Mouse (Mus musculus) C2C12 (cell line): ENCODE measurements around the gene Gchfr. TPM values are rescaled to one million over a fixed set of nuclear protein-coding genes. Genes with fewer than 3 reads are reported as not detected.

ENCODE experiments used
- H3K27me3 ChIP-seq: one replicate; pipeline ENCODE4 v1.6.1; 2011; ENCODE audit not compliant: control insufficient read depth, insufficient read depth, insufficient read length
- H3K36me3 ChIP-seq: one replicate; pipeline ENCODE4 v1.6.1; 2011; ENCODE audit not compliant: control insufficient read depth, insufficient read depth
- H3K4me3 ChIP-seq: one replicate; pipeline ENCODE4 v1.5.1; 2011; ENCODE audit warnings: mild to moderate bottlenecking, control low read depth; ENCODE audit not compliant: poor library complexity, insufficient read depth, severe bottlenecking
- H3K79me2 ChIP-seq: one replicate; pipeline ENCODE4 v1.6.1; 2011; ENCODE audit not compliant: control insufficient read depth, insufficient read depth
- H3K79me3 ChIP-seq: one replicate; pipeline ENCODE4 v1.6.1; 2011; ENCODE audit warnings: low read depth, control low read depth
- H3ac ChIP-seq: one replicate; pipeline ENCODE3; 2011; ENCODE audit warnings: low read depth; ENCODE audit not compliant: control insufficient read depth, insufficient read length
- CEBPB ChIP-seq: IDR thresholded peaks from one replicate; pipeline ENCODE4 v1.6.1; 2011; ENCODE audit warnings: low read depth, mild to moderate bottlenecking, control low read depth, moderate library complexity
- CTCF ChIP-seq: IDR thresholded peaks from one replicate; pipeline ENCODE4 v1.5.1; 2011; ENCODE audit not compliant: control insufficient read depth, insufficient read depth, insufficient read length
- FOSL1 ChIP-seq: IDR thresholded peaks from one replicate; pipeline ENCODE4 v1.8.0; 2011; ENCODE audit warnings: mild to moderate bottlenecking, low read length; ENCODE audit not compliant: poor library complexity, insufficient read depth, severe bottlenecking
- MAX ChIP-seq: IDR thresholded peaks from one replicate; pipeline ENCODE4 v1.6.1; 2011; ENCODE audit warnings: mild to moderate bottlenecking, control low read depth
- MYOD1 ChIP-seq: IDR thresholded peaks from one replicate; pipeline ENCODE4 v1.6.1; 2011; ENCODE audit warnings: low read depth; ENCODE audit not compliant: control insufficient read depth, insufficient read length
- MYOG ChIP-seq: IDR thresholded peaks from one replicate; pipeline ENCODE4 v1.6.1; 2011; ENCODE audit not compliant: control insufficient read depth, insufficient read length; ENCODE audit errors: extremely low read depth
- USF1 ChIP-seq: IDR thresholded peaks from one replicate; pipeline ENCODE4 v1.6.1; 2011; ENCODE audit warnings: low read depth, mild to moderate bottlenecking, control low read depth, moderate library complexity
- polyA plus RNA-seq: library from polyadenylated mRNA; unstranded; fragments of >200 nt; fragmentation: generic; extraction: Trizol; gene quantifications from one replicate; pipeline ENCODE4 v1.2.1, GENCODE M21; 2012; ENCODE audit warnings: missing spikeins

Gchfr gene
- polyA plus RNA-seq, 1 experiment: 80.5 TPM

- TF ChIP-seq MYOG: no peak
- TF ChIP-seq CTCF: no peak
- no peak for TF ChIP-seq MAX
- TF ChIP-seq CEBPB: no peak
- TF ChIP-seq USF1: no peak
- TF ChIP-seq FOSL1: no peak
- TF ChIP-seq MYOD1: no peak
- peaks cover 11% of the 10 kb centered on the region for H3K36me3 ChIP-seq
- no peaks in the 10 kb centered on the region for H3K27me3 ChIP-seq
- peaks cover 9% of the 10 kb centered on the region for H3K79me3 ChIP-seq
- H3K79me2 ChIP-seq: peaks cover 28% of the 10 kb centered on the region
- H3ac ChIP-seq: peak overlapping the region; percentile 6
- H3K4me3 ChIP-seq: peak overlapping the region; percentile 31
Observed at GRCm38 (mm10) chr2:119175614-119176013, 8.0 kb downstream of the Gchfr start.

- Histone ChIP-seq H3K4me3 (peak overlapping the region; percentile 2), H3K36me3 (peaks cover 11% of the 10 kb centered on the region), H3K79me3 (peaks cover 9% of the 10 kb centered on the region), H3ac (no peak overlapping the region), H3K79me2 (peaks cover 28% of the 10 kb centered on the region), H3K27me3 (no peaks in the 10 kb centered on the region)
- TF ChIP-seq CTCF: no peak
- no peak for TF ChIP-seq MYOG
- TF ChIP-seq FOSL1: no peak
- TF ChIP-seq CEBPB: no peak
- no peak for TF ChIP-seq MYOD1
- no peak for TF ChIP-seq MAX
- no peak for TF ChIP-seq USF1
Observed at GRCm38 (mm10) chr2:119176761-119177160, 9.2 kb downstream of the Gchfr start.

- no peak for TF ChIP-seq FOSL1
- TF ChIP-seq MYOD1: no peak
- H3K27me3 ChIP-seq: no peaks in the 10 kb centered on the region
- peaks cover 9% of the 10 kb centered on the region for H3K79me3 ChIP-seq
- no peak overlapping the region for H3K4me3 ChIP-seq
- peaks cover 28% of the 10 kb centered on the region for H3K79me2 ChIP-seq
- no peak overlapping the region for H3ac ChIP-seq
- peaks cover 11% of the 10 kb centered on the region for H3K36me3 ChIP-seq
Observed at GRCm38 (mm10) chr2:119177384-119177939, 9.9 kb downstream of the Gchfr start.

GRCm38 (mm10) chr2:119182914-119183313, 15.3 kb downstream of the Gchfr start:
- no peaks in the 10 kb centered on the region for H3K79me3 ChIP-seq
- no peaks in the 10 kb centered on the region for H3K27me3 ChIP-seq
- peaks cover 10% of the 10 kb centered on the region for H3K36me3 ChIP-seq
- H3K4me3 ChIP-seq: no peak overlapping the region
- TF ChIP-seq MAX: no peak
- no peak for TF ChIP-seq MYOD1
- TF ChIP-seq CTCF: no peak
- no peak for TF ChIP-seq MYOG
- no peak for TF ChIP-seq USF1
- TF ChIP-seq FOSL1: no peak
- TF ChIP-seq CEBPB: no peak
- peaks cover 8% of the 10 kb centered on the region for H3K79me2 ChIP-seq
- no peak overlapping the region for H3ac ChIP-seq

GRCm38 (mm10) chr2:119189029-119189710, 21.6 kb downstream of the Gchfr start:
- no peak for TF ChIP-seq MYOD1
- TF ChIP-seq CTCF: peak; percentile 79

GRCm38 (mm10) chr2:119190969-119191368, 23.4 kb downstream of the Gchfr start:
- no peaks in the 10 kb centered on the region for H3K79me2 ChIP-seq
- TF ChIP-seq MYOD1 (no peak), FOSL1 (no peak), USF1 (no peak), CTCF (no peak), MYOG (no peak), CEBPB (no peak), MAX (no peak)
- no peaks in the 10 kb centered on the region for H3K27me3 ChIP-seq
- H3K36me3 ChIP-seq: no peaks in the 10 kb centered on the region
- no peak overlapping the region for H3ac ChIP-seq
- H3K4me3 ChIP-seq: no peak overlapping the region
- H3K79me3 ChIP-seq: no peaks in the 10 kb centered on the region

More at GRCm38 (mm10) chr2:119189029-119189710, 21.6 kb downstream of the Gchfr start:
- no peak overlapping the region for H3K4me3 ChIP-seq
- no peaks in the 10 kb centered on the region for H3K36me3 ChIP-seq
- no peaks in the 10 kb centered on the region for H3K79me2 ChIP-seq
- no peaks in the 10 kb centered on the region for H3K79me3 ChIP-seq
- H3ac ChIP-seq: peak overlapping the region; percentile 7
- H3K27me3 ChIP-seq: no peaks in the 10 kb centered on the region
